Mouse (Mus musculus) A20 (cell line): Measurements from ENCODE around the gene Cacna2d4.
"Not testable (repeated sequence)": the region's sequence is repeated elsewhere in the genome, so short reads cannot be mapped to it uniquely, and the experiment has no call there.

Experiments
- DNase-seq: peaks from one replicate; pipeline ENCODE4 v3.0.0-alpha.2; 2011; ENCODE audit warnings: low read depth, low spot score

The Cacna2d4 gene

DNA sequence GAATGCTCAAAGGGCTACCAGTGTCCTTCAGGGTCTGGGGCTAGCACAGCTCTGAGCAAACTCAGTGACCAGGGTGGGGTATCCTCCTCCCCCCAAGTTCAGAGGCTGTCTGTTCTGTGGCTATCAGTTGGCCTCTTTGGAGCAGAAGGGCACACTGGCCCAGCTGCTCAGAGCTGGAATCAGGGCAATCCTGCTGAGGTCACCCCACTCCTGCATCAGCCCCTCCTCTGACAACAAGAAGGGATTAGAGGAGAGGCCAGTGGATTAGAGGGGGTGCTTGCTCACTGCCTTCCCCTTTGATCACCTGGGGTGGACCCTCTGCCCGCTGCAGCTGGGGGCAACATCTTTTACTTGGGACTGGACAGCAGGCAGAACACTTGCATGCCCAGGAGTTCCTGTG is at the start of gene Cacna2d4:
Cacna2d4 (plus strand) TSS at position 286 of the 400 bp plus-strand sequence.
- no peak for DNase-seq

- DNase-seq = peak; percentile 12
Measured at GRCm38 (mm10) chr6:119186658-119187057, 49.7 kb upstream of the Cacna2d4 start.

GRCm38 (mm10) chr6:119187631-119188030 is 48.7 kb upstream of the Cacna2d4 start:
- no peak for DNase-seq

GRCm38 (mm10) chr6:119191478-119191877 is 44.8 kb upstream of the Cacna2d4 start:
- DNase-seq = no peak

DNA sequence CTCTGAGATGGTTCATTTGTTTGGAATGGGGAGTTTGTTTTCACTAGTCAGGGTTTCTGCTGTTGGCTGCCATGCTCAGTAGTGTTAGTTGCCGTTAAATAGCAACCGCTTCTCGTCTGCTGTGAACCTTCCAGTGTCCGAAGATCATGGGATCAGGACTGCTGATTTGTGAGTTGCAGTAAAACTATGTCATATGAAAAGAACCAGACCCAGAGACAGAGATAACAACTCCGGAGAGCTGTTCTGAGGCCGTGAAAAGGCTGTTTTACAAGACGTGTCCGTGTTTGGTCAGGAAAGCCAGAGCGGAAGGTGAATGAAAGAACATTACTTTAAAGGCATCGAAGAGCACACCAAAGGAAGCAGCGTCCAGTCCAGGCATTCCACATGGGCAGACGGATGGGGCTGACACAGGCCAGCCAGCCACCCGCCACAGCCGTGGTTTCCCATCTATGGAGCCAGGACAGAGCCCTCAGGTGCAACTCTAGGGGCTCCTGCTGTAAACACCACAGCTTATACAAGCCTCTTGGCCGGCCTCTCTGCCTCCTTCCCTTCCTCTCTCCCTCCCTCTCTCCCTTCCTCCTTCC is 42.7 kb upstream of the Cacna2d4 start:
- no peak for DNase-seq

- no peak for DNase-seq
Measured at GRCm38 (mm10) chr6:119194161-119194560, 42.2 kb upstream of the Cacna2d4 start.

DNA sequence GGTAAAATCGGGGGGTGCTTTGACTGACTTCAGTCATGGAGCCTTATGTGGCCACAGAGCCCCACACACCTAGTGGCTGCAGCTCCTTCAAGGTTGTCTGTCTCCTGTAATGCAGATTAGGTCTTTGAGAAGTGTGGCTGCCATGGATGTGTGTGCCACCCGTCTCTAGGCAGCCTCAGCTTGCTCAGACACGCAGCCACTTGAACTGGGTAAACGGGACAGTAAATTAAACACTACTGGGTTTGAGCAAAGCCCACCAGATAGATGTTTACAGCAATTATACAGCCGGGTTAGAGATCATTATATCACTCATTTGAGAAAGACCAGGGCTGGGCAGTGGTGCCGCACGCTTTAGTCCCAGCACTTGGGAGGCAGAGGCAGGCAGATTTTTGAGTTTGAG is 41.7 kb upstream of the Cacna2d4 start:
- no peak for DNase-seq

DNA sequence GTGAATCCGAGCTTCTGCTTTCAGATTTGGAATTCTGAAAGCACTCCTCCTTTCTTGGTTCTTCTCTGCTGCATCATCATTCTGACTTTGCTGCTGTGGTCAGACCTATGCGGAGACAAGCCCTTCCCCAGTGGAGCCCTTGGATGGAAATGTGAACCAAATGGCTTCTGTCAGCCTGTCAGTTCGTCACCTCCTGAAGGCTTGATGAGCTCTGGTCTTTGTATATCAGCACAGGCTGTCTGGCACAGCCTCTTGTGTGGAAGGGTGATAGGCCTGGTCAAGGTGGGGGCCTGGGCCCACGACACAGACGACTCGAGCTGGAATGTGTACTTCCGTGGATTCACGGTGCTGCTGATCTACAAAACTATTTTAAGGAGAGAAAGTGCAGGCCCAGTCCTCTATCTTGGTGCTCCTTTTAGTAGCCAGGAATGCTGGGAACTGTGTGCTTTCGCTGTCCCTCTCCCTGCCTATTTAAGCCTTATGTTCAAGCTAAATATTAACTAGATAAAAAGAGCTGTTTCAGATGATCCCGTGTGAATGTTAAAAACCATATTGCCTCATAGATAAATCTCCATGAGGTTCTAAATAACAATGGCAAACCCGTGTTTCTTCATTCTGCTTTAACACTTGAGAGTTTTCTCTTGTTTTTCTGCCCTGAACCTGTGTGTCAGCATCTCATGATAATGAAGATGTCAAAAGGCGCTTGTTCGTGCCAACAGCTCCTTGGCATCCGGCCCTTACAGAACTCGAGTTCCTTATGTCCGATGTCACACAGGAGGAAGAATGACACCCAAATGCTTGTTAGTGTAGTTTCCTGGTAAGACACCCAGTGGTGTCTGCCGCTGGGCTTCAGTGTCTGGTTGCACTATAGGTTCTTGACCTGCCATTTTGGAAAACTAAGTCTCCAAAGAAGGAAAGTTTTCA is 39.7 kb upstream of the Cacna2d4 start, which contains the start of gene Cacna1c:
Cacna1c (minus strand) TSS at position 37 of the 924 bp plus-strand sequence.
- no peak for DNase-seq

GRCm38 (mm10) chr6:119198534-119199273 is 37.6 kb upstream of the Cacna2d4 start:
- no peak for DNase-seq

- no peak for DNase-seq
Measured at GRCm38 (mm10) chr6:119199274-119199879, 36.9 kb upstream of the Cacna2d4 start.

DNA sequence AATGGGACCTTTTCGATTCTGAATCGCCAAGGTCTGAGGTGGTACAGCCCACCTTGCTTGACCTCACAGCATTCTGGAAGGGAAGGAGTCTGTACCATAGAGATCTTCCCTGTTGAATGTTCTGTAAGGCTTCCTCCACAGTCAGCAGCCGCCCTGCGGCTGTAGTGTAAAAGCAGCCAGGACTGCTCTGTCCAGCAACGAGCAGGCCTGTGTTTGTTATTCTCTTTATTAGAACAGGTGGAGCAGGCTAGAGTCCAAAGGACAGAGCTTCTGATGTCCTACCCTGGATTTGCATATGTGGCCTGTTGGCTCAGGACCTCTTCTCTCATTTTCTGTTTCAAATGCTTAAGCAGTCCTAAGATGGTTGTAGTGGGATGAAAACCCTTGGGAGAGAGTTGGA is 36.0 kb upstream of the Cacna2d4 start:
- no peak for DNase-seq

GRCm38 (mm10) chr6:119201575-119201974 is 34.8 kb upstream of the Cacna2d4 start:
- no peak for DNase-seq

DNA sequence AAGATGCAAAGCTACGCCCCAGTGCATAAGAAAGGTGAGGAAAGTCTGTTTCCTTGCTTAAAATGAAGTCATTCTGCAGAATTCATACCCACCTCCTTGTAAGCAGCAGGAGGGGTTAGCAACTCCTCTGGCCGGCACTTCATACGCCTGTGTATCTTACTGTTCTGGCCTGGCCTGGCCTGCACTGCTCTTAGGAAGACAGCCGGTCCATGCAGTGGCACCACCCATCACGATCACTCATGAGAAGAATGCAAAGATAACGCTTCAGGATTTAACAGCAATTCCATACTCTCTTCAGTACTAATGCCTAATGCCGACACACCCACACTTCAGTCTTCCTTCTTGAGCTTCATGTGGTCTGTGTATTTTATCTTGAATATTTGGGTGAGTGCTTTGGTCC is 32.0 kb upstream of the Cacna2d4 start:
- DNase-seq = no peak

DNA sequence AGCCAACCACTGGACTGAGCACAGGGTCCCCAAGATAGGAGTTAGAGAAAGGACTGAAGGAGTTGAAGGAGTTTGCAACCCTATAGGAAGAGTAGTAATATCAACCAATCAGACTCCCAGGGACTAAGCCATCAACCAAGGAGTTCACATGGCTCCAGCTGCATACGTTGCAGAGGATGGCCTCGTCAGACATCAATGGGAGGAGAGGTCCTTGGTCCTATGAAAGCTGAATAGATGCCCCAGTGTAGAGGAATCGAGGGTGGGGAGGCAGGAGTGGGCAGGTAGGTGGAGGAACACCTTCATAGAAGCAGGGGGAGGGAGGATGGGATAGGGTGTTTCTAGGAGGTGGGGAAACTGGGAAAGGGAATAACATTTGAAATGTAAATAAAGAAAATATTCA is 31.4 kb upstream of the Cacna2d4 start:
- no peak for DNase-seq

DNA sequence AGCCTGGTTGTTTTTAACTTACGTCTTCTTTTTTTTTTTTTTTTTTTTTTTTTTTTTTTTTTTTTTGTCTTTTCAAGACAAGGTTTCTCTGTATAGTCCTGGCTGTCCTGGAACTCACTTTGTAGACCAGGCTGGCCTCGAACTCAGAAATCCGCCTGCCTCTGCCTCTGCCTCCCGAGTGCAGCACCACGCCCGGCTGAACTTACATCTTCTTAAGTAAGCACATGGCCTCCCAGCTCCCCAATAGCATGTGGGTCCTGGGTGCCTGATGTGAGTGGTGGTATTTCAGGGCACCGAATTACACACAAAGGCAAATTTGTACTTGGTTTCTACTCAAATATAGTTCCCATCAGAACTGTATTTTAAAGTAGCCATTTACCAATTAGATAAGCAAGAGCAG is 30.3 kb upstream of the Cacna2d4 start:
- not testable (repeated sequence) for DNase-seq

GRCm38 (mm10) chr6:119213375-119213774 is 23.0 kb upstream of the Cacna2d4 start:
- DNase-seq = no peak

DNA sequence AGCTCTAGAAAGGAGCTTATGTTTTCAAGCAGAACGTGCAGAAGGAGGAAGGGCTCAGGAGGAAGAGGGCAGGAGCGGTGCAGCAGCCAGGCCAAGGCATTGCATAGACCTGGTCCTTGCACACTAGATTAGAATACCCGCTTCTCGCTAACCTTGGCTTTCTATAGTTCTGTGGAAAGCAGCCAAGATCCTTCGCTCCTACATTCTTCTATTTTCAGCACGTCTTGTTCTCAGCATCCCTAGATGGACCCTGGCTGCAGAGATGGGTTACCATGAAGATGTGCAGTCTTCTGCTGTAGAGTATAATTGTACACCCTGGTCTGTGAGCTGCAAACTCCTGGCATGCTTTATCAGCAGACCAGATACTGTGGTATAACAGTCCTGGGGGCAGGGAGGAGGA is 22.1 kb upstream of the Cacna2d4 start:
- no peak for DNase-seq

DNA sequence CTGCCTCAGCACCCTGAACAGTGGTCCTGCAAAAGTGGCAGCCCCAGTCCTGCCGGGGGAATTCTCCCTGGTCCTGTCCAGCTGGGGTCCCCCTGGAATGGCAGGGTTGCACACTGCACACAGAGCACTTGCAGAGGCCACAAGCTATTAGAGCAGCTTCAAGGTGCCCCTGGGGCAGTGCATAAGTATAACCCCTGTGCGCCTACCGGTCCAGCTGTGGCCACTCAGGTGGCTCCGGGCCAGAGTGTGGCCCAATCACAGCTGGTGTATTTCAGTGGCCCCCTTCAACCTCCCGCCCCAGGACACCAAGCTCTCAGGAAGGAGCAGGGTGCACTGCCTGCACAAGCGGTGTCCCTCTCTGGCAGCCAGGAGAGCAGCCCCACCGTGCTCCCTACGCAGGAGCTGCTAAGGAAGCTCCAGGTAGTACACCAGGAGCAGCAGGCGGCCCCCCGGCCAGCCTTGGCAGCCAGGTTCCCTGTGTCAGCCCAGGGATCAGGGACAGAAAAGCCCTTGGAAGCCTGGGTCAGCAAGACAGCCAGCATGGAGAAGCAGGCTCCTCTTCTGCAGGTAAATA is 21.2 kb upstream of the Cacna2d4 start:
- no peak for DNase-seq

GRCm38 (mm10) chr6:119217661-119218060 is 18.7 kb upstream of the Cacna2d4 start:
- no peak for DNase-seq

- no peak for DNase-seq
Measured at GRCm38 (mm10) chr6:119218591-119218990, 17.7 kb upstream of the Cacna2d4 start.

DNA sequence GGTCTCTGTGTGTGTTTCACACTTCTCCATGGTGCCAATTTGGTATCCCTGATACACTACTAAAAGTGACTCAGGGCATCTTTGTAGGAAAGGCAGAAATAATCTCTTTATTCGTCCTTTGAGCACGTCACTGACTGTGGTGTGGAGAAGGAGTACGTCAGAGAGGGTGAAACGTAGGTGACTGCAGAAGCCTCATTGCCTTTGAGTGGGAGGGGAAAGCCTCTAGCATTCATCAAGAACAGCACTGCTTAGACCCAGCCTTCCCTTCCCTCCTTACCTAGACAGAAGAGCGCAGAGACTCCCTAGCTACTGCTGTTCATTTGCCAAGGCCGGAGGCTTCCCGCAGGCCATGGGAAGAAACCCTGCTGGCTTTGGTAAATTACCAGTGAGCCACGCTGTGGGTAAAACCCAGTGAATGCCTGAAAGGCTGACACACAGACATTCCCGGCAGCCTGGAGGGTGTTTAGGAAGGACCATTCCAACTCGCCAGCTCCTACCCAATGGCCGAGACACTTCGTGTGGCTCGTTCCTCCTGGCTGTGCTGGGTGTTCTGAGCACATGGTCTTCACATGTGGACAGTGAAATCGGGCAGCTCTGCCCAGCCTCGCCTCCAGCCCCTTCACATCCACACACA is 17.0 kb upstream of the Cacna2d4 start:
- DNase-seq = no peak
